Mouse (Mus musculus): ENCODE measurements at regions not wholly inside any gene's neighbourhood (a gene's known extent, or its start where the extent isn't known, plus 50 kb on each side); places are given as distances from the start of the nearest gene placed in this dataset.

DNA sequence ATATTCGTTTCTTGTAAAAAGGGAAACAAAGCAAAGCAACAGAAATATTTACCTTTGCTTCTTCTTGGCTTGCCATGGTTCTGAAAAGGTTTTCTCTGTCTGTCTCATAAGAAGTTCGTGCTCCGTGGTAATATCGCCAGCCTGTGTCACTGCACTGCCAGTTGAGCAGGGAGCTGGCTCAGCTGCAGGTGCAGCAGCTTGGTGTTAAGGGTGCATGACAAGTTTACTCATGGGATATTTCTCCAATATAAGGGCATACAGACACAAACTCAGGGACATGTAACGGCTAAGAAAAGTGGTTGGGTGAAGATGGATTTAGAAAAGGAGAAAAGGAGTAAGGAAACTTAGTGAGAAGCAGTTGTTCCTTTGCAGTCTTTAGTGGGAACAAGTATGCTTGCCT lies 533.5 kb upstream of the Zic4 start:
- TF ChIP-seq EP300 (IDR thresholded peaks at IDR 0.05), result no peak
- TF ChIP-seq CTCF (IDR thresholded peaks at IDR 0.05), result no peak
